Mouse (Mus musculus): ENCODE results near the gene Il6. TPM values are rescaled to one million over a fixed set of nuclear protein-coding genes. Genes with fewer than 3 reads are reported as not detected.
"Not testable (repeated sequence)": the region's sequence is repeated elsewhere in the genome, so short reads cannot be mapped to it uniquely, and the experiment has no call there.

The Il6 gene
- polyA plus RNA-seq, 1 experiment from 2014 or later = not detected

DNA sequence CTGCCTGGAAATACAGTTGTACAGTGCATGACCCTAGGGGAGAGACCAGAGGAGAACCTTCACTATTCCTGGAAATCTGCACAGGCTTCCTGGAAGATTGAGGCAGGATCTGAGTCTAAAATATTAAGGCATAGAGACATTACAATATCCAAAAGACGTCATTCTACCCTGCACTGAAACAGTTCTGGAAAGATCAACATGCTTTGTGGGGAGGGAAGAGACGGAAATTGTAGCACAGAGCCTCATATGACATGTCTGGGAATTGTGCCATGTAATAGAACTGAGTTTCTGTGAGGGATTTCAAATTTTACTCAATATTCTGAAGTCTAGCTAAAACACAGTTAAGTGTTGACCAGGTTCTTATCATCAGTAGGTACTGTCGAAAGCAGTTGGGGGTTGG lies 12.0 kb upstream of the Il6 start:
- H3K9me3 ChIP-seq (ENCODE audit: control insufficient read depth, low read length) = no peaks in the 10 kb centered on the region
- H3K27ac ChIP-seq (ENCODE audit: low read depth, low read length) = no peak overlapping the region
- H3K36me3 ChIP-seq (ENCODE audit: control insufficient read depth, insufficient read depth, low read length) = no peaks in the 10 kb centered on the region
- no peaks in the 10 kb centered on the region for H3K27me3 ChIP-seq (ENCODE audit: control insufficient read depth, insufficient read depth, low read length)
- H3K4me3 ChIP-seq (ENCODE audit: low read length) = no peak overlapping the region
- no peaks in the 10 kb centered on the region for H3K4me1 ChIP-seq (ENCODE audit: control insufficient read depth, insufficient read depth, low read length)
- no peak overlapping the region for H3K4me2 ChIP-seq (replicated peaks; ENCODE audit: low read depth, low read length)
- H3K9ac ChIP-seq (ENCODE audit: low read depth, low read length) = no peak overlapping the region
- WGBS = 68% methylated on average over 3 of the region's 3 CpGs
- no peak for ATAC-seq (ENCODE audit: low FRiP score, low TSS enrichment)

DNA sequence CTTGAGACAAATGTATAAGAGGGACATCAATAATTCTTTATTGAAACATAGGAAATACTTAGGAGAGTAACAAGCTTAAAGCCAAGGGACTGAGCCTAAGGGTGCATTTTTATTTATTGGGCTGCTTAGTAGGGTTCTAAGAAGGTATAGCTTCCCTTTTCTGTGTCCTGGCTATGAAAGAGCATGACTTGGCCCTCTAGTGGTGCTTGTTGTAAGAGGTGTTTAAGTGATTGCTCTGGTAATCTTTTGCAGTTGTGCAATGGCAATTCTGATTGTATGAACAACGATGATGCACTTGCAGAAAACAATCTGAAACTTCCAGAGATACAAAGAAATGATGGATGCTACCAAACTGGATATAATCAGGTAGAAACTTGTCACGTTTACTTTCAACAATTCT lies 1.7 kb downstream of the Il6 start:
- Histone ChIP-seq H3K4me3 (ENCODE audit: low read length) (no peak overlapping the region), H3K4me2 (replicated peaks; ENCODE audit: low read depth, low read length) (no peak overlapping the region), H3K9ac (ENCODE audit: low read depth, low read length) (no peak overlapping the region), H3K4me1 (ENCODE audit: control insufficient read depth, insufficient read depth, low read length) (no peaks in the 10 kb centered on the region), H3K9me3 (ENCODE audit: control insufficient read depth, low read length) (no peaks in the 10 kb centered on the region), H3K27me3 (ENCODE audit: control insufficient read depth, insufficient read depth, low read length) (no peaks in the 10 kb centered on the region), H3K27ac (ENCODE audit: low read depth, low read length) (no peak overlapping the region), H3K36me3 (ENCODE audit: control insufficient read depth, insufficient read depth, low read length) (no peaks in the 10 kb centered on the region)
- 70% methylated on average over 2 of the region's 2 CpGs for WGBS
- ATAC-seq (ENCODE audit: low FRiP score, low TSS enrichment) = no peak

GRCm38 (mm10) chr5:30035862-30036261 lies 22.9 kb downstream of the Il6 start:
- WGBS = 83% methylated on average over 4 of the region's 4 CpGs
- not testable (repeated sequence) for H3K4me1 ChIP-seq (ENCODE audit: control insufficient read depth, insufficient read depth, low read length)

DNA sequence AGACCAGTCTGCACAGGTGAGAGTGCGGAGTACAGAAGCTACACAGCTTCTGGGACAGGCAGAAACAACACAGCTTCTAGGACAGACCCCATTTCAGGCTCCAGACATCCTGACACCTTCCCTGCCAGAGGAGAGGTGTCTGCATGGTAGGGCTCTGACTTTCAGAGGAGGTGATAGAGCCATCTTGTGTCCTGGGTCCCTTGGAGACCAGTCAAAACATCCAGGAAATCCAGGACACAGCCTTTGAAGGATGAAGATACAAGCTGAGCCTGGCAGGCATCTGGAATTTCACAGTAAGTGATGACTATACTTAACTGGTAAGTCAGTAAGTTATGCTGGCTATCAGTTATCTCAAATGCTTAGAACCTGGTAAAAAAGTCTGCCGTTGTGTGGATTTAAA lies 24.2 kb downstream of the Il6 start:
- H3K4me2 ChIP-seq (replicated peaks; ENCODE audit: low read depth, low read length); H3K4me1 ChIP-seq (ENCODE audit: control insufficient read depth, insufficient read depth, low read length); H3K27ac ChIP-seq (ENCODE audit: low read depth, low read length); H3K9ac ChIP-seq (ENCODE audit: low read depth, low read length); ATAC-seq (ENCODE audit: low FRiP score, low TSS enrichment); H3K4me3 ChIP-seq (ENCODE audit: low read length); H3K27me3 ChIP-seq (ENCODE audit: control insufficient read depth, insufficient read depth, low read length); H3K9me3 ChIP-seq (ENCODE audit: control insufficient read depth, low read length); H3K36me3 ChIP-seq (ENCODE audit: control insufficient read depth, insufficient read depth, low read length): not testable (repeated sequence)
- WGBS = 91% methylated on average over 2 of the region's 2 CpGs

More at GRCm38 (mm10) chr5:30035862-30036261, 22.9 kb downstream of the Il6 start:
- H3K4me2 ChIP-seq (replicated peaks; ENCODE audit: low read depth, low read length); H3K36me3 ChIP-seq (ENCODE audit: control insufficient read depth, insufficient read depth, low read length); ATAC-seq (ENCODE audit: low FRiP score, low TSS enrichment); H3K9me3 ChIP-seq (ENCODE audit: control insufficient read depth, low read length); H3K9ac ChIP-seq (ENCODE audit: low read depth, low read length); H3K27me3 ChIP-seq (ENCODE audit: control insufficient read depth, insufficient read depth, low read length); H3K27ac ChIP-seq (ENCODE audit: low read depth, low read length); H3K4me3 ChIP-seq (ENCODE audit: low read length): not testable (repeated sequence)

- not testable (repeated sequence) for H3K4me3 ChIP-seq (ENCODE audit: low read length); H3K9ac ChIP-seq (ENCODE audit: low read depth, low read length); H3K27me3 ChIP-seq (ENCODE audit: control insufficient read depth, insufficient read depth, low read length); H3K4me2 ChIP-seq (replicated peaks; ENCODE audit: low read depth, low read length); H3K4me1 ChIP-seq (ENCODE audit: control insufficient read depth, insufficient read depth, low read length); ATAC-seq (ENCODE audit: low FRiP score, low TSS enrichment); H3K27ac ChIP-seq (ENCODE audit: low read depth, low read length); H3K9me3 ChIP-seq (ENCODE audit: control insufficient read depth, low read length); H3K36me3 ChIP-seq (ENCODE audit: control insufficient read depth, insufficient read depth, low read length)
- WGBS = 92% methylated on average over 5 of the region's 5 CpGs
Measured at GRCm38 (mm10) chr5:30039324-30039723, 26.4 kb downstream of the Il6 start.

DNA sequence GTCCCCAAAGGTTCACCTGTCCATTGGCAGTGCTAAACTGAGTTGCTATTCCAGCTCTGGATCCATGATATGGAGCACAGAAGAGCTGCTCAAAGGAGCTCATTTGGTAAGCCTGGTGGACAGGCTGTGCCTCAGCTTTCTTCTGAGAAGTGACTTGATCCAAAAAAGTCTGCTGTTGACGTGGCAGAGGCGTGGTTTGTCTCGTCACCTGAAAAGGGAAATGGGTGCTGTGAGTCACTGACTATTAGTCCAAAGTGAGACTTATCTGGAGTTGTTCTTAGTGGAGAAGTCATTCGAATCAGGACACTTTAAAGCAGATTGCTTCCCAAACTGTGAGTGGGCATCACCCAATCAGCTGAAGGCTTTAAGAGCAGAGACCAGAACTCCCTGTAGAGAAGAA lies 26.9 kb downstream of the Il6 start:
- ATAC-seq (ENCODE audit: low FRiP score, low TSS enrichment); H3K4me2 ChIP-seq (replicated peaks; ENCODE audit: low read depth, low read length); H3K36me3 ChIP-seq (ENCODE audit: control insufficient read depth, insufficient read depth, low read length); H3K9me3 ChIP-seq (ENCODE audit: control insufficient read depth, low read length); H3K27ac ChIP-seq (ENCODE audit: low read depth, low read length); H3K9ac ChIP-seq (ENCODE audit: low read depth, low read length); H3K4me3 ChIP-seq (ENCODE audit: low read length); H3K4me1 ChIP-seq (ENCODE audit: control insufficient read depth, insufficient read depth, low read length); H3K27me3 ChIP-seq (ENCODE audit: control insufficient read depth, insufficient read depth, low read length): not testable (repeated sequence)
- 78% methylated on average over 4 of the region's 4 CpGs for WGBS

GRCm38 (mm10) chr5:30058216-30058731 lies 45.4 kb downstream of the Il6 start:
- H3K36me3 ChIP-seq (ENCODE audit: control insufficient read depth, insufficient read depth, low read length) = peaks cover 30% of the 10 kb centered on the region
- H3K4me3 ChIP-seq (ENCODE audit: low read length) = no peak overlapping the region
- no peak overlapping the region for H3K9ac ChIP-seq (ENCODE audit: low read depth, low read length)
- WGBS = 81% methylated on average over 6 of the region's 6 CpGs
- no peaks in the 10 kb centered on the region for H3K4me1 ChIP-seq (ENCODE audit: control insufficient read depth, insufficient read depth, low read length)
- H3K27ac ChIP-seq (ENCODE audit: low read depth, low read length) = no peak overlapping the region
- no peak for ATAC-seq (ENCODE audit: low FRiP score, low TSS enrichment)
- H3K9me3 ChIP-seq (ENCODE audit: control insufficient read depth, low read length) = no peaks in the 10 kb centered on the region
- no peaks in the 10 kb centered on the region for H3K27me3 ChIP-seq (ENCODE audit: control insufficient read depth, insufficient read depth, low read length)
- no peak overlapping the region for H3K4me2 ChIP-seq (replicated peaks; ENCODE audit: low read depth, low read length)

DNA sequence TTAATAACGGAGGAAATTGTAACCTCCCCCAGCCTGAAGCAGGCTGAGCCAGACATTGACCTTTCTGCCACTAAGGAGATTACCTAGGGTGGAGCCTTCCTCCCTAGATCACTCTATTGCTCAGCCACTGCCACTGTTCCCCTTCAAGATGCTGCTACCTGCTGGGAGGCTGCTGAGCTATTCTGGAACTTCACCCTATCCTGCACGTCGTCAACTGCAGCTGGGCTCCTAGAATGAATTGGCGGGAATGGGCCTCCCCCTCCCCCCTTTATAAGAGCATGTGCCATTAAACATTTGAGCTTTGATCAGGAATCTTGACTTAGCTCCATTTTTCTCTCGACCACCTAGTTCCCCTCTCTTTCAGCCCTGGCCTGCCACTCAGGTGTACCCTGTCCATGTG lies 46.7 kb downstream of the Il6 start:
- WGBS = 77% methylated on average over 5 of the region's 5 CpGs
- H3K36me3 ChIP-seq (ENCODE audit: control insufficient read depth, insufficient read depth, low read length) = peaks cover 40% of the 10 kb centered on the region
- H3K4me2 ChIP-seq (replicated peaks; ENCODE audit: low read depth, low read length); H3K27ac ChIP-seq (ENCODE audit: low read depth, low read length); H3K9me3 ChIP-seq (ENCODE audit: control insufficient read depth, low read length); H3K4me3 ChIP-seq (ENCODE audit: low read length); H3K9ac ChIP-seq (ENCODE audit: low read depth, low read length); H3K27me3 ChIP-seq (ENCODE audit: control insufficient read depth, insufficient read depth, low read length); ATAC-seq (ENCODE audit: low FRiP score, low TSS enrichment); H3K4me1 ChIP-seq (ENCODE audit: control insufficient read depth, insufficient read depth, low read length): not testable (repeated sequence)

- 11% methylated on average over 6 of the region's 6 CpGs for WGBS
- H3K36me3 ChIP-seq (ENCODE audit: control insufficient read depth, insufficient read depth, low read length) = peaks cover 72% of the 10 kb centered on the region
- H3K9ac ChIP-seq (ENCODE audit: low read depth, low read length) = no peak overlapping the region
- H3K9me3 ChIP-seq (ENCODE audit: control insufficient read depth, low read length) = no peaks in the 10 kb centered on the region
- ATAC-seq (ENCODE audit: low FRiP score, low TSS enrichment) = no peak
- peaks cover 9% of the 10 kb centered on the region; the same call in 1 of the 2 replicates for H3K4me1 ChIP-seq (ENCODE audit: control insufficient read depth, insufficient read depth, low read length)
- H3K4me3 ChIP-seq (ENCODE audit: low read length) = no peak overlapping the region
- no peaks in the 10 kb centered on the region for H3K27me3 ChIP-seq (ENCODE audit: control insufficient read depth, insufficient read depth, low read length)
- H3K27ac ChIP-seq (ENCODE audit: low read depth, low read length) = no peak overlapping the region
- no peak overlapping the region for H3K4me2 ChIP-seq (replicated peaks; ENCODE audit: low read depth, low read length)
Measured at GRCm38 (mm10) chr5:30067726-30068125, 54.8 kb downstream of the Il6 start.

Data from kidney, embryonic 14.5 days (tissue).